Mouse (Mus musculus) kidney, embryonic 16.5 days (tissue): ENCODE measurements around the gene Gm17545. TPM values are rescaled to one million over a fixed set of nuclear protein-coding genes. Genes with fewer than 3 reads are reported as not detected.
"Not testable (repeated sequence)": the region's sequence is repeated elsewhere in the genome, so short reads cannot be mapped to it uniquely, and the experiment has no call there.

ENCODE experiments used
- ATAC-seq: fragments of 200-750 bp; cut with Nextera tagmentation; 2 replicates; pipeline ENCODE4 v1.8.0; 2017; ENCODE audit warnings: moderate TSS enrichment; ENCODE audit not compliant: low FRiP score, low TSS enrichment
- H3K27ac ChIP-seq: fragments of 300-500 bp; sonication (generic); 2 replicates; pipeline ENCODE4 v1.5.1; 2014; ENCODE audit warnings: low read length
- H3K27me3 ChIP-seq: fragments of 300-500 bp; sonication (generic); 2 replicates; pipeline ENCODE4 v1.6.1; 2014; ENCODE audit warnings: low read length, control low read depth, mixed read lengths; ENCODE audit not compliant: insufficient read depth
- H3K36me3 ChIP-seq: fragments of 300-500 bp; sonication (generic); 2 replicates; pipeline ENCODE4 v1.6.1; 2014; ENCODE audit warnings: low read length, control low read depth, mixed read lengths; ENCODE audit not compliant: insufficient read depth
- H3K4me1 ChIP-seq: fragments of 300-500 bp; sonication (generic); 2 replicates; pipeline ENCODE4 v1.6.1; 2014; ENCODE audit warnings: low read length, control low read depth, mixed read lengths; ENCODE audit not compliant: insufficient read depth
- H3K4me2 ChIP-seq: fragments of 300-500 bp; sonication (generic); replicated peaks from 2 replicates; pipeline ENCODE4 v1.6.1; 2014; ENCODE audit warnings: low read depth, low read length
- H3K4me3 ChIP-seq: fragments of 300-500 bp; sonication (generic); 2 replicates; pipeline ENCODE4 v1.5.1; 2014; ENCODE audit warnings: mild to moderate bottlenecking, low read length
- H3K9ac ChIP-seq: fragments of 300-500 bp; sonication (generic); replicated peaks from 2 replicates; pipeline ENCODE4 v1.6.1; 2014; ENCODE audit warnings: low read length
- H3K9me3 ChIP-seq: fragments of 300-500 bp; sonication (generic); 2 replicates; pipeline ENCODE4 v1.6.1; 2016; ENCODE audit warnings: low read length, control low read depth
- WGBS: fragments of 180-500 bp; shearing (Covaris S2); extraction: QIAGEN DNeasy Blood & Tissue Kit; methylation state at CpG from one replicate; pipeline ENCODE4 v1.1.7; 2014; 5-methylcytosine and 5-hydroxymethylcytosine counted together
- polyA plus RNA-seq: library from polyadenylated mRNA; unstranded; fragments of >200 nt; fragmentation: Nextera tagmentation; extraction: Ambion mirVana; gene quantifications from 2 replicates; pipeline ENCODE4 v1.2.1, GENCODE M21; 2015

Gm17545 gene
- polyA plus RNA-seq = not detected in 2 replicates

DNA sequence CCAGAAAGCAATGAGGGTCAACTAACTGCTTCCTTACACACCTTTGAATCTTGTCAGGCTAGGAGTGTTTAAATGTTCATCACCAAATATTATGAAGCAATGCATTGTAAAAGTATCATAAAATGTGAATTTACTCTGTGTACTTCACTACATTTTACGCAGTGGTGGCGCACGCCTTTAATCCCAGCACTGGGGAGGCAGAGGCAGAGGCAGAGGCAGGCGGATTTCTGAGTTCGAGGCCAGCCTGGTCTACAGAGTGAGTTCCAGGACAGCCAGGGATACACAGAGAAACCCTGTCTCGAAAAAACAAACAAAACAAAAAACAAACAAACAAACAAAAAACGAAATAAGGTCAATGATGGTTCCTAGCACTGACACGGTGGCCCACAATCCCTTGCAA is at the start of gene Gm17545:
TSS of gene Gm17545 (plus strand) at position 301 of the 400 bp plus-strand sequence.
- not testable (repeated sequence) for ATAC-seq, H3K27me3 ChIP-seq, H3K4me1 ChIP-seq, H3K4me3 ChIP-seq, H3K9me3 ChIP-seq, H3K4me2 ChIP-seq, H3K27ac ChIP-seq, H3K9ac ChIP-seq
- 92% methylated on average over 8 of the region's 8 CpGs for WGBS
- peaks cover 79% of the 10 kb centered on the region for H3K36me3 ChIP-seq

DNA sequence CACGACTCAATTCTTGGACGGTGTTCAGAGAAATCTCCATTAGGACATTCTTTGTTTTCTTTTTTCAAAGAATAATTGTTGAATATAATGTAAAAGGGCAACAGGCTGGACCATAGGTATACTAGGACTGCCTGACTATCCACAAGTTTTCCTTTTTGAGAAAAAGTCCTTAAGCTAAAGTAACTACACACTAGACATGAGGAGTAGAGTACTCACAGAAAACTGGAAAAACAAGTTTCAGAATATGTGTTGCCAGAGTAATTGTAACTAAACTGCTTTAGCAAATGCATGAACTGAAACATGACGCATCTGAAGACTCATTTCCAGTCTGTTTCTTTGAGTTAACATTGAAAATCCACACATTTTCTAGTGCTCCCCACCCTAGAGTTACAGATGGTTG is 48.7 kb upstream of the Gm17545 start:
- no peaks in the 10 kb centered on the region for H3K27me3 ChIP-seq
- no peak for ATAC-seq
- H3K27ac ChIP-seq = no peak overlapping the region
- no peaks in the 10 kb centered on the region for H3K9me3 ChIP-seq
- no peak overlapping the region for H3K4me3 ChIP-seq
- WGBS = 66% methylated on average over 3 of the region's 3 CpGs
- no peak overlapping the region for H3K9ac ChIP-seq
- H3K4me1 ChIP-seq = no peaks in the 10 kb centered on the region
- no peak overlapping the region for H3K4me2 ChIP-seq
- no peaks in the 10 kb centered on the region for H3K36me3 ChIP-seq

- H3K4me2 ChIP-seq, H3K9ac ChIP-seq, H3K4me1 ChIP-seq, H3K9me3 ChIP-seq, H3K27ac ChIP-seq, H3K27me3 ChIP-seq, H3K36me3 ChIP-seq, H3K4me3 ChIP-seq, ATAC-seq: not testable (repeated sequence)
- 81% methylated on average over 3 of the region's 4 CpGs for WGBS
These were observed 46.5 kb upstream of the Gm17545 start for GRCm38 (mm10) chr9:22407633-22408032.

DNA sequence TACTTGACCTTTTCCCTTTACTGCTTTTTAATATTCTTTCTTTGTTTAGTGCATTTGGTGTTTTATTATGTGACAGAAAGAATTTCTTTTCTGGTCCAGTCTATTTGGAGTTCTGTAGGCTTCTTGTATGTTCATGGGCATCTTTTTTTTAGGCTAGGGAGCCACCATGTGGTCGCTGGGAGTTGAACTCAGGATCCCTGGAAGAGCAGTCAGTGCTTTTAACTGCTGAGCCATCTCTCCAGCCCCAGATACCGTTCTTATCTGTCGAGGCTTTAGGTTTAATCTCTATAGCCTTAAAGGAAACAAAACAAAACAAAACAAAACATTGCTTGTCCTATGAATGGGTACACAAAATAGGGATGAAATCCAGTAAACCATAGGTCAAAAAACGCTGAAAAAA is 45.7 kb upstream of the Gm17545 start:
- H3K27me3 ChIP-seq, H3K4me1 ChIP-seq, H3K4me2 ChIP-seq, H3K4me3 ChIP-seq, H3K9ac ChIP-seq, H3K27ac ChIP-seq, H3K9me3 ChIP-seq, ATAC-seq, H3K36me3 ChIP-seq: not testable (repeated sequence)
- 21% methylated on average over 4 of the region's 4 CpGs for WGBS

DNA sequence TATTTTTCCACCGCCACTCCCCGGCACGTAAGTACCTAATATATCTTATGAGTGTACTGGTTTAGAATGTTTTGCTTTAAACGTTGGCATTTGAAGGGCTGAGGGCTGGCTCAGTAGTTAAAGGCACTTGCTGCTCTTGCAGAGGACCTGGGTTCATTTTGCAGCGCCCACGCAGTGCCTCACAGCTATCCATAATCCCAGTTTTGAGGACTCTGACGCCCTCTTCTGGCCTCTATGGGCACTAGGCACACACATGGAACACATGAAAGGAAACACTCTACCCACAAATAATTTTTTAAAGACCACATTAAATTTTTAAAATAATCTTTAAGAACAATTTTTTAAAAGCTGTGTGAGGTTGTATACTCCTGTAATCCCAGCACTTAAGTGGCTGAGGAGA is 44.6 kb upstream of the Gm17545 start:
- no peak for ATAC-seq
- Histone ChIP-seq H3K27ac (no peak overlapping the region), H3K27me3 (no peaks in the 10 kb centered on the region), H3K9ac (no peak overlapping the region), H3K4me3 (no peak overlapping the region), H3K36me3 (no peaks in the 10 kb centered on the region), H3K4me1 (no peaks in the 10 kb centered on the region; the same call in 1 of the 2 replicates), H3K9me3 (no peaks in the 10 kb centered on the region), H3K4me2 (no peak overlapping the region)
- WGBS = 70% methylated on average over 7 of the region's 7 CpGs

GRCm38 (mm10) chr9:22411002-22411857 is 42.9 kb upstream of the Gm17545 start, which contains the start of gene 9530077C05Rik:
Gene 9530077C05Rik (plus strand): TSS chr9:22411513.
- H3K4me2 ChIP-seq = peak within 1 kb of the TSS; percentile 76
- no peaks in the 10 kb centered on the region; the same call in 1 of the 2 replicates for H3K4me1 ChIP-seq
- no peaks in the 10 kb centered on the region for H3K27me3 ChIP-seq
- peak within 1 kb of the TSS; percentile 51 for H3K4me3 ChIP-seq
- peak within 1 kb of the TSS; percentile 60 for H3K9ac ChIP-seq
- whole genome bisulfite sequencing = under 1% methylated on average over 43 of the region's 43 CpGs
- H3K27ac ChIP-seq = no peak within 1 kb of the TSS
- H3K36me3 ChIP-seq = no peaks in the 10 kb centered on the region
- ATAC-seq = peak; percentile 98
- H3K9me3 ChIP-seq = no peaks in the 10 kb centered on the region

DNA sequence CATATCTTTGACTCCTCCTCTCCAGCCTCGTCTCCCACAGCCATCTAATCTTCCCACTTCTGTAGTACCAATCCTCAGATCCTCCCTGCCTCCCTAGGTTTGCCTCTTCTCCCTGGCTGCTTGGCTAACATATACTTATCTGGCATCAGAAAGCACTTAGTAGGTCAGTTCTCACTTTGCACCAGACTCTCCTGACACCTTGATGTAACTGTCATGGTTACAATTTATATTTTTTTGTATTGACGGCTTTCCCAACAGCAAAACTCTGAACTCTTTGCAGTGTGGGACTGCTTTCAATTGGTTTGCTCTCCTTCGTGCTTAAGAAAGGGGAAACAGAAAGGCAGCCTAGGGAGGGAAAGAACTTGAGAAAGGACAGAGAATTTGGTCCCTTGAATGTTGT is 37.9 kb upstream of the Gm17545 start:
- WGBS = 76% methylated on average over 3 of the region's 3 CpGs
- H3K9me3 ChIP-seq = no peaks in the 10 kb centered on the region
- no peak overlapping the region for H3K9ac ChIP-seq
- no peak overlapping the region for H3K4me3 ChIP-seq
- no peak overlapping the region for H3K27ac ChIP-seq
- H3K36me3 ChIP-seq = no peaks in the 10 kb centered on the region
- no peak overlapping the region for H3K4me2 ChIP-seq
- no peak for ATAC-seq
- no peaks in the 10 kb centered on the region for H3K27me3 ChIP-seq
- peaks cover 6% of the 10 kb centered on the region; the same call in 1 of the 2 replicates for H3K4me1 ChIP-seq

GRCm38 (mm10) chr9:22417547-22417946 is 36.5 kb upstream of the Gm17545 start:
- Histone ChIP-seq H3K9ac (no peak overlapping the region), H3K4me1 (0 out of 2 replicates have a peak, but pooled peaks cover 6% of the 10 kb centered on the region), H3K4me3 (no peak overlapping the region), H3K36me3 (no peaks in the 10 kb centered on the region), H3K27ac (no peak overlapping the region), H3K9me3 (no peaks in the 10 kb centered on the region), H3K27me3 (no peaks in the 10 kb centered on the region), H3K4me2 (no peak overlapping the region)
- no peak for ATAC-seq
- WGBS = 28% methylated on average over 6 of the region's 6 CpGs

DNA sequence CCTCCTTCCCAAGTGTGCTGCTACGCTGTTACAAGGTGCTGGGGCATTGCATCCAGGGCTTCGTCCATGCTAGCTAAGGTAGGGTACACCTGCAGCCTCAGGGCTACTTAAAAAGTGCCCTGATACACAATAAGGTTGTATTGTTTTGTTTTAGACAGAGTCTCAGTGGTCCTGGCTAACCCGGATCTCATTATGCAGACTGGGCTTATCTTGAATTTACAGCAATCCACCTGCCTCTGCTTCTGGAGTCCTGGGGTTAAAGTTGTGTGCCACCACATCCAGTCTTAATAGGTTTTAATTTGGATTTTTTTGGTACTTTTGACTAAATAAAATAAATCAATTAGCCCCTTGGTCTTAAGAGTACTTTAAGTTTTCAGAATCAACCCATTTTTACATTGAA is 34.2 kb upstream of the Gm17545 start:
- Histone ChIP-seq H3K9me3 (no peaks in the 10 kb centered on the region), H3K4me3 (no peak overlapping the region), H3K27me3 (no peaks in the 10 kb centered on the region), H3K27ac (no peak overlapping the region), H3K9ac (no peak overlapping the region), H3K36me3 (no peaks in the 10 kb centered on the region), H3K4me2 (no peak overlapping the region), H3K4me1 (0 out of 2 replicates have a peak, but pooled peaks cover 6% of the 10 kb centered on the region)
- ATAC-seq = no peak
- WGBS = 82% methylated on average over 3 of the region's 3 CpGs

DNA sequence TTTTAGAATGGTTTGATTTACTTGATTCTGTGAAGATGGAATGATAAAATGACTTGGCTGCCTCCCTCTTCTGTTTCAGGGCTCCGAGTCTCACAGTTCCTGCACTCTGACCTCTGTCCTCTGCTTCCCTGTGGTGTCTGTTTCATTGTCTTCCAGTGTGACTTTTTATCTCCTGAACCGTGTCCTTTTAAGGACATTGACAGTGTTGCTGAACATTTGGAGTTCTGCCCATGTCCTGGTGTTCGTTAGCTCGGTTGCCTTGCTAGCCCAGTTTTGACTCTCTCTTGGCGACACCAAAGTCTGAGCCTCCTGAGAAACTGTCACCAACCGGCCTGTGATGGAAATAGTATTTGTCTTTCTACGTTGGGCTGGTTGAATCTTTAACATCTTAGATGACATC is 33.6 kb upstream of the Gm17545 start:
- Histone ChIP-seq H3K9ac (no peak overlapping the region), H3K27ac (no peak overlapping the region), H3K4me3 (no peak overlapping the region), H3K9me3 (no peaks in the 10 kb centered on the region), H3K36me3 (no peaks in the 10 kb centered on the region), H3K4me1 (0 out of 2 replicates have a peak, but pooled peaks cover 6% of the 10 kb centered on the region), H3K4me2 (no peak overlapping the region), H3K27me3 (no peaks in the 10 kb centered on the region)
- ATAC-seq = no peak
- WGBS = 37% methylated on average over 7 of the region's 7 CpGs
